Comparison of ENCODE assay signal across 17 mouse cellular contexts in genomic region chr5:35644082-35644481, GRCm38 (mm10). TPM values are rescaled to one million over a fixed set of nuclear protein-coding genes. Genes with fewer than 3 reads are reported as not detected.
"Had no signal": no experiment of that assay in that cellular context is flagged by ENCODE, and none has a peak within 500 bp of the region (broad histone marks: within the 10 kb centered on the region; RNA-seq: fewer than 3 reads in every experiment).

No protein-coding gene starts in this region.

- H3K36me3 ChIP-seq: midbrain, embryonic 10.5 days; midbrain, embryonic 12.5 days; neural tube, embryonic 13.5 days; neural tube, embryonic 15.5 days; stomach, embryonic 15.5 days had no signal

- ATAC-seq: midbrain, embryonic 16.5 days had no signal

- H3K4me1 ChIP-seq: midbrain, embryonic 12.5 days; neural tube, embryonic 13.5 days had no signal

- H3K27me3 ChIP-seq: midbrain, embryonic 12.5 days; neural tube, embryonic 13.5 days; neural tube, embryonic 15.5 days; stomach, embryonic 15.5 days had no signal

- H3K9me3 ChIP-seq: midbrain, embryonic 10.5 days; midbrain, embryonic 12.5 days; neural tube, embryonic 13.5 days; neural tube, embryonic 15.5 days; stomach, embryonic 15.5 days had no signal

- H3K4me2 ChIP-seq: lung, embryonic 14.5 days; midbrain, embryonic 12.5 days; neural tube, embryonic 13.5 days; neural tube, embryonic 15.5 days; stomach, embryonic 15.5 days had no signal

- H3K9ac ChIP-seq: lung, embryonic 14.5 days; midbrain, embryonic 12.5 days; neural tube, embryonic 13.5 days; neural tube, embryonic 15.5 days; stomach, embryonic 15.5 days had no signal

- H3K4me3 ChIP-seq: midbrain, embryonic 10.5 days; midbrain, embryonic 12.5 days; myocyte; neural tube, embryonic 13.5 days; neural tube, embryonic 15.5 days; stomach, embryonic 15.5 days had no signal

- DNase-seq: lung, adult 18-20 months; lung, embryonic 14.5 days; lung, postnatal 14 days; lung, postnatal 36 days; midbrain, embryonic 14.5 days; right cerebral cortex, postnatal 14 days; thymus, adult 2 months; thymus, postnatal 25 days; thymus, postnatal 4 days had no signal

- H3K27ac ChIP-seq: midbrain, embryonic 10.5 days; midbrain, embryonic 12.5 days; neural tube, embryonic 13.5 days; neural tube, embryonic 15.5 days; stomach, embryonic 15.5 days had no signal

RNA-seq across cellular contexts. Expression of gene Htra3, which starts 35.5 kb away (rescaled TPM):
- total RNA-seq: megakaryocyte-erythroid progenitor cell, adult 5-6 weeks had no signal
